Mouse (Mus musculus) layer of hippocampus, adult 2 months (tissue): ENCODE measurements around the gene Klhdc8a. TPM values are rescaled to one million over a fixed set of nuclear protein-coding genes. Genes with fewer than 3 reads are reported as not detected.
A peak's percentile ranks its signal among the peaks of the same experiment; 100 is the strongest.
"Not testable (repeated sequence)": the region's sequence is repeated elsewhere in the genome, so short reads cannot be mapped to it uniquely, and the experiment has no call there.

ENCODE experiments used
- DNase-seq, 2 experiments: peaks; one replicate each; pipeline ENCODE4 v3.0.0; 2022; ENCODE audit warnings: low spot score in 2 of 2
- H3K27ac ChIP-seq: fragments of 200-600 bp; 2 replicates; pipeline ENCODE4 v1.8.1; 2022
- H3K4me3 ChIP-seq: fragments of 200-600 bp; 2 replicates; pipeline ENCODE4 v1.8.1; 2022; ENCODE audit warnings: mild to moderate bottlenecking
- CTCF ChIP-seq: fragments of 200-600 bp; conservative IDR thresholded peaks from 2 replicates; pipeline ENCODE4 v1.8.1; 2022; ENCODE audit warnings: antibody characterized with exemption, mild to moderate bottlenecking, moderate library complexity
- total RNA-seq, 2 experiments: library from RNA; stranded (reverse); gene quantifications; 2 replicates each; pipeline ENCODE4 v1.2.3; 2021

The Klhdc8a gene
- total RNA-seq, 2 experiments from 2014 or later, result 4.0 to 4.3 TPM

DNA sequence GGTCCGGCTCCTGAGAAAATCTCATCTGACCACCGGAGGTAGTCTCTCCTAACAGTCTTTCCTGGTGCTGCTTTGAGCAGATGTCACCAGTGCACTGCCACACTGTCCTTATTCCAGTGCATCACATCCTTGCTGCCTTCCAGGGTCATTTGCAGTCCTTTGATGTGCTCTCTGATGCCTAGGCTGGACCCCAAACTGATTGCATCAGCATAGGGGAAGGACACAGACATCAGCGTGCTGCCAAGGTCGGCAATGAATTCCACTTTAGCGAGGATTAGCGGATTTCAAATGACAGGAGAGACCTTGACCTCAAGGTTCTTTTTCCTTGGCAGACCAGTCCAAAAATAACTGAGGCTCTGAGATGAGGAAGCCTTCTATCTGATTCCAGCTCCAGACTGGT lies 21.3 kb upstream of the Klhdc8a start:
- Histone ChIP-seq H3K4me3 (no peak overlapping the region), H3K27ac (no peak overlapping the region)
- no peak for TF ChIP-seq CTCF
- no peak for DNase-seq

DNA sequence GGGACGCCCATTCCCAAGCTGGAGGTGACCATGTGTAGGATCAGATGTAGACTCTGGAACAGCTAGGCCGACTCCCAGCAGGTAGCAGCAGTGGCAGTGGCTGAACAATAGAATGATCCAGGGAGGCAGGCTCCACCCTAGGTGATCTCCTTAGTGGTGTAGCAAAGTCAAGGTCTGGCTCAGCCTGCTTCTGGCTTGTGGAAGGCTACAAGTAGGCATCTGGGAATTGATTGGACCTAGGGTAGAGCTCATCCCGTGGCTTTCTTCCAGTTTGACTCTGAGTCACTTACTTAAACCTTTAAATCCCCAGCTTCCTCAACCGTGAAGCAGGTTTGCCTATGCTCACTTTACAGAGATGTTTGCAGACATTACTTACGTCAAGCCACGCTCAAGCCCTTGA lies 17.8 kb upstream of the Klhdc8a start:
- H3K27ac ChIP-seq, DNase-seq: not testable (repeated sequence)

DNA sequence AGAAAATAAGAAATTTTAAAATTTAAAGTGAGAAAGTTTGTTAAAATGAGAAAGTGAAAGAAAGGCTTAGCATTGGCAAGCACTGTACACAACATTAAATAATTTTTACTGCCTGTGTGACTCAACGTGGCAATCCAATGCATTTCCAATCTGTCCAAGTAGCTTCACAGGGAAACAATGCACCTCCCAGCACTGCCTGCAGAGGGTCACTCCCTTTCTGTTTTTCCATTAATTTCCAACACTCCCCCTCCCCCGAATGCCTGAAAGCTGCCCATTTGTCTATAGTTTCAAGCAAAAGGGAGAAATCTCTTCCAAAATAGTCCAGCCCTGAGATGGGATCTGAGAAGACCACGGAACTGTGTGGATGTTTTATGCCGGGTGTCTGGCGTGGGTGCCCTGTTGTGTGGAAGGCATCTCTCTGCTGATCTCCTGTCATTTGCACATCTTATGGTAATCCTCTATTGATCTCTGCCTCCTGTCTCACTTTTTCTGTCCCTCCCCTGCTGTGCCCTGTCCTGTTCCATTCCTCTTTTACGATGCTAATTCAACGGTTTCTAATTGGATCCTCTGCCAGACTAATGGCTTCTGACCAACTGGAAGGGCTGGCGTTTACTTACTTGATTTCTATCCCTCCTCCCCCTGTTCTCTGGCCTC lies 16.8 kb upstream of the Klhdc8a start:
- no peak overlapping the region for H3K27ac ChIP-seq
- TF ChIP-seq CTCF, result peak; percentile 16; the same call in 1 of the 2 replicates
- no peak overlapping the region for H3K4me3 ChIP-seq
- no peak for DNase-seq

More for the DNA sequence above, 17.8 kb upstream of the Klhdc8a start:
- not testable (repeated sequence) for H3K4me3 ChIP-seq

DNA sequence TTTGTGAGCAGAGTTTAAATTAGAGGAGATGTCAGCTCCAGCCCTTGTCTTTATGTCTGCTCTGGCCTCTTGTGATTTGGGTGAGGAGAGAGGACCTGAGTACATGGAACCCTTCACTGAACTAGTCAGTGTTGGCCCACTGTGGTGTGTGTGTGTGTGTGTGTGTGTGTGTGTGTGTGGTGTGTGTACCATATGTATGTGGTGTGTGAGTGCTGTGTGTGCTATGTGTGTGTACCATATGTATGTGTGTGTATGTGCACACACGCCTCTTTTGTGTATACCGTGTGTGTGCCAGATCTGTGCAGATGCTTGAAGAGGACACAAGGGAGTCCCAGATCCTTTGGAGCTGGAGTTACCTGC lies 16.3 kb upstream of the Klhdc8a start:
- no peak overlapping the region for H3K27ac ChIP-seq
- DNase-seq, result no peak
- H3K4me3 ChIP-seq, result no peak overlapping the region
- no peak for TF ChIP-seq CTCF

DNA sequence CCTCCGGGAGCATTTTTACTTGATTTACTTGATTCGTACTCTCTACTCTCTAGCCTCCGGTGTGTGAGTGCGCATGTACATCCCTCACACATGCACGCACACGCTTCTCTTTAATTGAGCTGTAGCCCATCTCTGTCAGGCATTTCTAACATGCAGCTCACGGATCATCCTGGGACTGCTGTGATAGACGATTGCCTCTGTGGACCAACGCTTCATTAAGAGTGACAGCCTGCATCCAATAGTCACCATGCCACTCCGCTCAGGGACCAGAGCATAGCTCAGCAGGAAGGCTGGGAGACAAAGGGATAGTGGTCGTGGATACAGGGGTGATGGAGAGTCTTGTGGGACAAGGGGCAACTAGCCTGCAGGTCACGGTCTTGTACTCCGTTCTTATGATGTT lies 15.4 kb upstream of the Klhdc8a start:
- DNase-seq, result no peak
- no peak for TF ChIP-seq CTCF
- Histone ChIP-seq H3K27ac (no peak overlapping the region), H3K4me3 (no peak overlapping the region)

DNA sequence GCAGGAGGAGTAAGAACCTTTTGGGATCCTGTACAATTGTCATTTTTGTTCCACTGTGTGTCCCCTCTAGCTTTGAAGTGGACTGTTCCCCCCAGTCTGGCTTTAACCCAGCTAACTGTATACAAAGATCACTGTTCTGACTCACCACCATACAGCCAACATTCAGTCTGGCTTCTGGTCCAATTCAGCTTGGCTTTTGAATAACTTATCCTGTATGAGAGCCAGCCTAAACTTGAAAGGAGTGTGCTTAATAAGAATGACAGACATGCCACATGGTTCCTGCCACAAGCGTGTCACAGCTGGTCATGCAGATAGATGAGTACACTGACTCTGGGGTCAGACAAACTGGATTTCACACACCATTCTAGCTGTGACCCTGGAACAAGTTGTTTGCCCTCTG lies 11.7 kb upstream of the Klhdc8a start:
- no peak for DNase-seq
- Histone ChIP-seq H3K27ac (no peak overlapping the region), H3K4me3 (no peak overlapping the region)
- TF ChIP-seq CTCF, result no peak

DNA sequence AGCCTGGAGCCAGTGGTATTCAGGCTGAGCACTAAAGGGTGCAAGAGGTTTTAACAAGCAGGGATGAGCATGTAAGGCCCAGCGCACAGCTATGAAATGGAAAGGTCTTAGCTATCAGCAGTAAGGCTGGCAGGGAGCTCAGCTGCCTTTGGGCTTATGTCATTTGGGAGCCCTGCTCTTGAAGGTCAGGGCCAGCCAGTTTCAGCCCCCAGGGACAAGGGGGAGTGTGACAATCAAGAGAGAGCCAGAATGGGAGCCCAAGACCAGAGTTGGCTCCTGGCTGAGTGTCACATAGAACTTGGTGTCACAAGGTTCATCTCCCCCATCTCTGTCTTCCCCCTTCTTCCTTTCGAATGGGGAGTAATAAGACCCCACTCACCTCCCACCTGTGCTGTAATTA lies 11.0 kb upstream of the Klhdc8a start:
- H3K4me3 ChIP-seq, result no peak overlapping the region

DNA sequence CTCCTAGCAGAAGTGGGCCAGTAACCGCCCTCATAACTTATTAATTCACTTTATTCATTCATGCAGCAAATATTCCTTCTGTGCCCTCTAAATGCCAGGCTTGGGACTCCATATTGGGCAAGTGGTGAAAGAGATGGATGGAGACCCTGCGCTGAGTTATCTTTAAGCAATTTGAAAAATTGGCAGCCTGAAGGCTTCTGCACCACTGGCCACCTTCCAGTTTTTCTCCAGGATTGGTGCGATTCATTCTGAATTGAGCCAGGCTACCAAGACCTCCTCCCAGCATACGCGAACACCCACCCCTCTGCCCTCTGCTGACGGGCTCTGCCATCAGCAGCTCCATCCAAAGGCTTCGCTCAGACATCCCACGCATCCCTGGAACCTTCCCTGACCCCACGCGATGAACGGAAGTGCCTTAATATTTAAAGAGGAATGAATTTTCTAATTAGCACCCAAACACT lies 10.4 kb upstream of the Klhdc8a start:
- TF ChIP-seq CTCF, result no peak; the same call in none of the 2 replicates
- no peak for DNase-seq
- Histone ChIP-seq H3K4me3 (no peak overlapping the region), H3K27ac (no peak overlapping the region)

More for the DNA sequence above, 11.0 kb upstream of the Klhdc8a start:
- H3K27ac ChIP-seq, result no peak overlapping the region
- no peak for DNase-seq
- TF ChIP-seq CTCF, result no peak

DNA sequence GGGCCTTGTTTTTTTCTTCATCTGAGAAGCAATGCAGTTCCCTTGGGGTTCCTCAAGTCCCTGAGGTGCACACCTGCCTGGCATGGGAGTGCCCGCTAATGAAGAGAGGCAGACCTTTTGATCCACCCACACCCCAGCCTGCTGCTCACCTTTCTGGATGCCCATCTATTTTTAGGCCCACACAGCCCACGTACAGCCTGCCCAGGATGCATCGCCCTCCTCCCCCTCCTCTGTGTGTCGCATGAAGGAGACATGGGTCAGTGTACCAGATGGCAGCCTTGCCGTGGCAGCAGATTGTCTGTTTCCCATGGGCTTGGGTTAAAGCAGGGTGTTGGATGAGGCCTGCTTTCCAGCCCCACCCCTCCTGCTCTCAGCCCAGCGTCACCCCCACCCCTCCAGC lies 8.5 kb upstream of the Klhdc8a start:
- H3K4me3 ChIP-seq, result no peak overlapping the region
- DNase-seq, result no peak
- H3K27ac ChIP-seq, result no peak overlapping the region
- no peak for TF ChIP-seq CTCF

DNA sequence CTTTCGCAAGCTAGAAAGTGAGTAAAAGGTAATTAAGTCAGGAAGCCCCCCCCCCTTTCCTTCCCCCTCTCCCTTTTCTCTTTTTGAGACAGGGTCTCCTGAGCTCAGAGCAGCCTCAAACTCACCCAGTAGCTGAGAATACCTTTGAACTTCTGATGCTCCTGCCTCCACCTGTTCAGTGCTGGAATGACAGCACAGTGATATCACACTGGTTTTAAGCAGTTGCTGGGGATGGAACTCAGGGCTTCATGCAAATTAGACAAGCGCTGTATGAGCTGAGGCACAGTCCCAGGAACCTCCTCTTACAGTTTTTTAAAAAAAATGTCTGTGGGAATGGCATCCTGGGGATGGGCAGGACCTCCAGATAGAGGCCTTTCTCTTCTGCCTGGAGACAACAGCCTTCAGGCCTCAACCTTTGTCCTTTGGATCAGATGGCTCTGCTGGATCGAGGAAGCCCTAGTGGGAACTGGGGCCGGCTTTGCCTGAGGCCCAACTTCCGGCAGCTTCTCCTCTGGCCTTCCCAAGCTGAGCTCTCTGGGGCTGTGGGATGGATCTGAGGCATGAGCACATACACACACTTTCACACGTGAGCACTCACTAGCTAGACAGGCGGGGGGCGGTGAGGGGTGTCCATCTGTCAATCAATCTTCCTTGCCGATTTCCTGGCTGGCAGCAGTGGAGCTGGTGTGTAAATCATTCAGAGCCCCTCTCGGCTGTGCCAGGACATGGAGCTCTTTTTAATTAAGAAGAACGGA lies 7.3 kb upstream of the Klhdc8a start:
- peak; percentile 30; the same call in 1 of the 2 replicates for TF ChIP-seq CTCF
- no peak overlapping the region for H3K4me3 ChIP-seq
- no peak for DNase-seq
- H3K27ac ChIP-seq, result no peak overlapping the region

DNA sequence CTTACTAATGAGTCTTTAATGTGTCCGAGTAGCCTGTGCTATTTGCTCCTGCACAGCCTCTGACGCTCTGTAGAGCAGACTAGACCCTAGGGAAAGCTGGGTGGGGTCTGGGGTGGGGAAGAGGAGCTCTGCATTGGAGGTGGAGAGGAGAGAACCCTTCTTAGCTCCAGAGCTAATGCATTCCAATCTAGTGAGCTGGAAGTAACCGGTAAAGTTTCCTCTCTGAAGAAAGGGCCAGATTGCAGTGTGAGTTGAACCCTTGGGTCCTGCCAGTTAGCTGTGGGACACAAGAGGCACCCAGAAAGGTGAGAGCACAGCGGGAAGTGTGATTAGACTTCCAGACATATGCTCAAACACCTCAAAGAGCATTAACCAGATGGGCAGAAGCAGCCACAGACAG lies 6.7 kb upstream of the Klhdc8a start:
- no peak for DNase-seq
- no peak overlapping the region for H3K4me3 ChIP-seq
- no peak for TF ChIP-seq CTCF
- no peak overlapping the region for H3K27ac ChIP-seq

DNA sequence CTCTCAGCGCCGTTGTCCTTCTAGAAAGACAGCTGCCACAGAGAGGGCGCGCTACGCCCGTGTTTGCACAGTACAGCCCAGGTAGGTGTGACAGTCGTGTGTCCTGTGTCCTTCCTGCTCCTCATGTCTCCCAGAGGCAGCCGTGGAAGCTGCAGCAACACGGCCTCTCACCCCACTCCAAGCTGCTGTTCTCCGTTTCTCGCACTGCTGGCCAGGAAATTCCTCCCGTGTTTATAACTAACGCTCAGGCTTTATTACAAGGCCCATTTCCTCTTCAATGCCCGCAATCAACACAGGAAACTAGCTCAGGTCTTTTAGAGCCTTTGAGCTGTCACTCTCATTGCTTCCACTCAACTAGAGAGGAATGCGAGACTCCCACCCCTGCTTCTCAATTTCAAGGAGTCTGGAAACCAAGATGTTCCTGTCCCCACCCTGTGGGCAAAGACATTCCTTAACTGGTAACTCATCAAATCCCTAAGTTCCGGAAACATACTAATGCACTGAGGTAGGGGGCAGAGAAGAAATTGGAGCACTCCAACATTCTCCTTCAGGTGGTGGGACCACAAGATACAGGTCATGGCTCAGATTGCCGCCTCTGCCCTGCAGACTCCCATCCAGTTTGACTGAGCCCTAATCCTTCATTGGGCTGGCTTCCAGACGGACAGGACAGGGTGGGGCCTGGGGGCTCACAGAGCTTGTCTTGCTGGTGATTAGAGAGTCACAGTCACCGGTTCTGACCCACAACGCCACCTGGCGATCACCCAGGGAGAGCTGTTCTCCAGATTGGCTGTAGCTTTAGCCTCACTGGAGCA lies 5.9 kb upstream of the Klhdc8a start:
- Histone ChIP-seq H3K27ac (no peak overlapping the region), H3K4me3 (no peak overlapping the region)
- no peak for DNase-seq
- peak; percentile 46 for TF ChIP-seq CTCF

DNA sequence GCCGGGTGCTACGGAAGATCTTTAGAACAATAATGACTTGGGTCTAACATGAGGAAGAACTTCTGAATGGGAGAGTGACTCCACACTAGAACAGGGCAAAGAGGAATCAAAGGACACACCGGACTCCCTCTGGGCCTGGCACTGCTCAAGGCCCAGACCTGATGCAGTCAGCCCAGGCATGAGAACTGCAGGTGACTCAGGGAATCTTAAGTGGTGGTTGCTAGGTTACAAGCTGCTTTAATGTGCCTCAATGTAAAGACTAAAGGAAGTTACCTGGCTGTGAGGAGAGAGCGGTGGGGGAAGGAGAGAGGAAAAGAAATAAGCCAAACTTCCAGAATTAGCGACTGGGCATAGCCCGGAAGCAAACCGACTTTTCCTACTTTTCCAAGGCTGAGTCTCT lies 2.9 kb upstream of the Klhdc8a start:
- Histone ChIP-seq H3K4me3 (no peak overlapping the region), H3K27ac (no peak overlapping the region)
- no peak for TF ChIP-seq CTCF
- no peak for DNase-seq
